Mouse (Mus musculus) heart, embryonic 11.5 days (tissue): ENCODE measurements around the gene Mtfr1l. TPM values are rescaled to one million over a fixed set of nuclear protein-coding genes. Genes with fewer than 3 reads are reported as not detected.

Experiments used
- ATAC-seq: fragments of 200-750 bp; cut with Nextera tagmentation; replicated peaks from 2 replicates; pipeline ENCODE4 v1.8.0; 2017; ENCODE audit warnings: moderate library complexity; ENCODE audit not compliant: insufficient number of reproducible peaks, low FRiP score, low TSS enrichment
- H3K27ac ChIP-seq: fragments of 300-500 bp; sonication (generic); 2 replicates; pipeline ENCODE4 v1.5.1; 2014; ENCODE audit warnings: mild to moderate bottlenecking, low read depth, low read length
- H3K27me3 ChIP-seq: fragments of 300-500 bp; sonication (generic); 2 replicates; pipeline ENCODE4 v1.6.1; 2014; ENCODE audit warnings: mild to moderate bottlenecking, low read length, mixed read lengths; ENCODE audit not compliant: control insufficient read depth, insufficient read depth
- H3K36me3 ChIP-seq: fragments of 300-500 bp; sonication (generic); 2 replicates; pipeline ENCODE4 v1.6.1; 2014; ENCODE audit warnings: mild to moderate bottlenecking, low read length, moderate library complexity, mixed read lengths; ENCODE audit not compliant: control insufficient read depth, insufficient read depth
- H3K4me1 ChIP-seq: fragments of 300-500 bp; sonication (generic); 2 replicates; pipeline ENCODE4 v1.6.1; 2014; ENCODE audit warnings: low read length; ENCODE audit not compliant: control insufficient read depth, insufficient read depth
- H3K4me2 ChIP-seq: fragments of 300-500 bp; sonication (generic); 2 replicates; pipeline ENCODE4 v1.6.1; 2014; ENCODE audit warnings: mild to moderate bottlenecking, moderate library complexity
- H3K4me3 ChIP-seq: fragments of 300-500 bp; sonication (generic); 2 replicates; pipeline ENCODE4 v1.5.1; 2014; ENCODE audit warnings: low read depth, low read length
- H3K9ac ChIP-seq: fragments of 300-500 bp; sonication (generic); 2 replicates; pipeline ENCODE4 v1.6.1; 2014; ENCODE audit warnings: mild to moderate bottlenecking, low read depth, low read length, moderate library complexity
- H3K9me3 ChIP-seq: fragments of 300-500 bp; sonication (generic); replicated peaks from 2 replicates; pipeline ENCODE4 v1.6.1; 2016; ENCODE audit warnings: low read length; ENCODE audit not compliant: control insufficient read depth
- WGBS: fragments of 180-500 bp; shearing (Covaris S2); extraction: QIAGEN DNeasy Blood & Tissue Kit; methylation state at CpG from one replicate; pipeline ENCODE4 v1.1.7; 2014; ENCODE audit not compliant: insufficient replicate concordance; 5-methylcytosine and 5-hydroxymethylcytosine counted together
- polyA plus RNA-seq: library from polyadenylated mRNA; unstranded; fragments of >200 nt; fragmentation: Nextera tagmentation; extraction: Ambion mirVana; gene quantifications from 2 replicates; pipeline ENCODE4 v1.2.1, GENCODE M21; 2014

Gene Mtfr1l
- polyA plus RNA-seq, 1 experiment from 2014 or later = 167 TPM

GRCm38 (mm10) chr4:134515614-134516013 is 19.6 kb downstream of the Mtfr1l start:
- Histone ChIP-seq H3K36me3 (no peaks in the 10 kb centered on the region), H3K4me2 (no peak overlapping the region), H3K4me1 (peaks cover 41% of the 10 kb centered on the region), H3K9ac (no peak overlapping the region), H3K4me3 (no peak overlapping the region), H3K27me3 (no peaks in the 10 kb centered on the region), H3K27ac (peak overlapping the region; percentile 98), H3K9me3 (no peaks in the 10 kb centered on the region)
- ATAC-seq = no peak
- 45% methylated on average over 7 of the region's 7 CpGs for WGBS

DNA sequence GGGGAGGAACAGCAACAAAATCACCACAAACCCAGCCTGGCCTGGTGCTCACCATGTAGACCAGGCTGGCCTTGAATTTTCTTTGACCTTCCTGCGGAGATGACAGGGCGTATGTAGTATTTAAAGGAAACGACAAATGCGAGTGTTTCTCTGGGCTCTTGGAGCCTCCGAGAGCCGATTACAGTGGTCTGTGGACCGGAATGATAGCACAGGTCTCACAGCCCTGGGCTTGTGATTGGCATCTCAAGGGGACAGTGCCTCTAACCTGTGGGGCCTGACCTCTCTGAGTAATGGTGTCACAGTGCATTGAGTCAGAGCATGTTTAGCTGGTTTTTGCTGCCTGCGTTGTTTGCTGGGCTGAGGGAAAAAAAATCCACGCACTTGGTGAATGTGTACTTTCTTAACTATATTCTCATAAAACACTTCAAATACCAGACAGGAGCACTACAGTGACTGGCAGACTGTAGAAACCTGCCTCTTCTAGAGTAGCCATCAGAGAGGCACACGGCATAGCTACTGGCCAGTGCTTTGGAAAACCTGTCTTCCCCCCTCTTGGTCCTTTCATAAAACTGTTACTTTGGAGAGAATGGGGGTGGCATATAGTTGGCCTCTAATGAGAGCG is 20.8 kb downstream of the Mtfr1l start:
- Histone ChIP-seq H3K27ac (peak overlapping the region; percentile 54; the same call in 1 of the 2 replicates), H3K4me3 (no peak overlapping the region), H3K9me3 (no peaks in the 10 kb centered on the region), H3K4me2 (peak overlapping the region; percentile 40), H3K4me1 (peaks cover 41% of the 10 kb centered on the region), H3K36me3 (no peaks in the 10 kb centered on the region), H3K9ac (no peak overlapping the region; the same call in 1 of the 2 replicates), H3K27me3 (no peaks in the 10 kb centered on the region)
- no peak for ATAC-seq
- 78% methylated on average over 11 of the region's 11 CpGs for WGBS

GRCm38 (mm10) chr4:134512798-134513197 is 22.4 kb downstream of the Mtfr1l start:
- Histone ChIP-seq H3K4me2 (peak overlapping the region; percentile 63), H3K9me3 (no peaks in the 10 kb centered on the region), H3K27ac (peak overlapping the region; percentile 59; the same call in 1 of the 2 replicates), H3K4me3 (peak overlapping the region; percentile 24), H3K9ac (0 out of 2 replicates have a peak overlapping the region, but pooled peaks have one; percentile 46), H3K4me1 (peaks cover 40% of the 10 kb centered on the region), H3K36me3 (no peaks in the 10 kb centered on the region), H3K27me3 (no peaks in the 10 kb centered on the region)
- ATAC-seq = no peak
- WGBS = 15% methylated on average over 14 of the region's 15 CpGs

DNA sequence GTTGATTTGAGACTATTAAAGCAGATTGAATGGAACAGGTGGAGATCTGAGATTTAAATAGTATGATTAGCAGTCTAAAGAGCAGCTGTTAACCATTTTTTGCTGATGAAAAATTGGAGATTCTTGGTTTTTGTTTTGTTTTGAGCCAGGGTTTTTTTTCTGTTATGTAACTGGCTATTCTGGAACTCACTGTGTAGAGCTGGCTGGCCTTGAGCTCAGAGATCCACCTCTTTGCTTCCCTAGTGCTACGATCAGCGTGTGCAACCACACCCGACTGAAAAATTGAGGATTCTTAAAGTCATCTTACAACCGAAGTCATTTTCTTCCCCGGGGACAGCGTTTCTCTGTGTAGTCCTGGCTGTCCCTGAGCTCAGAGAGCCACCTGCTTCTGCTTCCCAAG is 23.5 kb downstream of the Mtfr1l start:
- Histone ChIP-seq H3K36me3 (0 out of 2 replicates have a peak, but pooled peaks cover 2% of the 10 kb centered on the region), H3K9ac (peak overlapping the region; percentile 46; the same call in 1 of the 2 replicates), H3K4me2 (peak overlapping the region; percentile 63), H3K27me3 (no peaks in the 10 kb centered on the region), H3K4me1 (peaks cover 30% of the 10 kb centered on the region), H3K9me3 (no peaks in the 10 kb centered on the region), H3K27ac (no peak overlapping the region), H3K4me3 (peak overlapping the region; percentile 53)
- 71% methylated on average over 6 of the region's 6 CpGs for WGBS
- no peak for ATAC-seq

GRCm38 (mm10) chr4:134510845-134511411 is 24.3 kb downstream of the Mtfr1l start, which contains the start of gene Aunip:
Aunip (plus strand) TSS chr4:134510999.
- H3K9ac ChIP-seq = peak within 1 kb of the TSS; percentile 59
- peaks cover 23% of the 10 kb centered on the region for H3K4me1 ChIP-seq
- no peaks in the 10 kb centered on the region for H3K9me3 ChIP-seq
- peak; percentile 90 for ATAC-seq
- WGBS = under 1% methylated on average over 42 of the region's 42 CpGs
- peak within 1 kb of the TSS; percentile 6; the same call in 1 of the 2 replicates for H3K27ac ChIP-seq
- peak within 1 kb of the TSS; percentile 63 for H3K4me2 ChIP-seq
- H3K27me3 ChIP-seq = no peaks in the 10 kb centered on the region
- H3K36me3 ChIP-seq = 0 out of 2 replicates have a peak, but pooled peaks cover 2% of the 10 kb centered on the region
- peak within 1 kb of the TSS; percentile 53 for H3K4me3 ChIP-seq

GRCm38 (mm10) chr4:134510396-134510795 is 24.8 kb downstream of the Mtfr1l start:
- WGBS = 74% methylated on average over 4 of the region's 4 CpGs
- Histone ChIP-seq H3K27ac (no peak overlapping the region), H3K9ac (no peak overlapping the region), H3K4me2 (peak overlapping the region; percentile 63; the same call in 1 of the 2 replicates), H3K4me3 (peak overlapping the region; percentile 53; the same call in 1 of the 2 replicates), H3K9me3 (no peaks in the 10 kb centered on the region), H3K4me1 (peaks cover 18% of the 10 kb centered on the region), H3K36me3 (0 out of 2 replicates have a peak, but pooled peaks cover 2% of the 10 kb centered on the region), H3K27me3 (no peaks in the 10 kb centered on the region)
- no peak; the same call in 1 of the 2 replicates for ATAC-seq

DNA sequence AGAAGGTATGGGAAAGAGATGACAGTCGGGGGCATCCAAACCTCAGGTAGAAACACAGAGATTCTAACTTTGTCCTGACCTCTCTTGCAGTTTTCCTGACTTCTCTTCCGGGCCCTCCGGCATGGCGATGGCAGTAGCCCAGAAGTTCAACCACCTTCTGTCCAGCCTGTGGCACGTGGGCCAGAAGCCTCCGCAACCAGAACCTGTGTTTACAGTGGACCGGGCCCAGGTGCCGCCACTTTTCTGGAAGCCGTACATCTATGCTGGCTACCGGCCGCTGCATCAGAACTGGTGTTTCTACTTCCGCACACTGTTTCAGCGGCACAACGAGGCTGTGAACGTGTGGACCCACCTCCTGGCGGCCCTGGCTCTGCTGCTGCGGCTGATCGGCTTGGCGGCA is 28.5 kb downstream of the Mtfr1l start:
- ATAC-seq = no peak
- Histone ChIP-seq H3K4me3 (no peak overlapping the region), H3K36me3 (0 out of 2 replicates have a peak, but pooled peaks cover 2% of the 10 kb centered on the region), H3K4me1 (peaks cover 1% of the 10 kb centered on the region; the same call in 1 of the 2 replicates), H3K27me3 (no peaks in the 10 kb centered on the region), H3K4me2 (no peak overlapping the region), H3K27ac (no peak overlapping the region), H3K9me3 (no peaks in the 10 kb centered on the region), H3K9ac (no peak overlapping the region)
- 83% methylated on average over 19 of the region's 19 CpGs for WGBS

- H3K9ac ChIP-seq = no peak overlapping the region
- H3K27me3 ChIP-seq = no peaks in the 10 kb centered on the region
- H3K4me2 ChIP-seq = no peak overlapping the region
- H3K36me3 ChIP-seq = 0 out of 2 replicates have a peak, but pooled peaks cover 2% of the 10 kb centered on the region
- WGBS = 59% methylated on average over 3 of the region's 4 CpGs
- no peaks in the 10 kb centered on the region for H3K9me3 ChIP-seq
- no peaks in the 10 kb centered on the region for H3K4me1 ChIP-seq
- H3K4me3 ChIP-seq = no peak overlapping the region
- H3K27ac ChIP-seq = no peak overlapping the region
- ATAC-seq = peak; percentile 43
These were observed 29.1 kb downstream of the Mtfr1l start for GRCm38 (mm10) chr4:134505966-134506594.
